Mouse (Mus musculus) heart, adult 2 months (tissue): ENCODE results near the gene Cacna1c. TPM values are rescaled to one million over a fixed set of nuclear protein-coding genes. Genes with fewer than 3 reads are reported as not detected.
A peak's percentile ranks its signal among the peaks of the same experiment; 100 is the strongest.

Experiments used
- DNase-seq, 2 experiments: peaks; one replicate each; pipeline ENCODE4 v3.0.0; 2021
- H3K27ac ChIP-seq: fragments of 200-600 bp; 2 replicates; pipeline ENCODE4 v1.8.1; 2022
- H3K27me3 ChIP-seq: fragments of 200-500 bp; 2 replicates; pipeline ENCODE4 v1.6.1; 2012; ENCODE audit warnings: mild to moderate bottlenecking, low read length, inconsistent platforms, mixed read lengths; ENCODE audit not compliant: control insufficient read depth, insufficient read depth
- H3K36me3 ChIP-seq: fragments of 200-500 bp; 2 replicates; pipeline ENCODE4 v1.6.1; 2012; ENCODE audit warnings: low read length, inconsistent platforms; ENCODE audit not compliant: control insufficient read depth, insufficient read depth
- H3K4me1 ChIP-seq: fragments of 200-500 bp; 2 replicates; pipeline ENCODE4 v1.6.1; 2011; ENCODE audit warnings: low read length; ENCODE audit not compliant: control insufficient read depth, insufficient read depth
- H3K4me3 ChIP-seq: fragments of 200-600 bp; 2 replicates; pipeline ENCODE4 v1.8.1; 2022
- H3K79me2 ChIP-seq: fragments of 200-500 bp; replicated peaks from 2 replicates; pipeline ENCODE4 v1.6.1; 2012; ENCODE audit warnings: mild to moderate bottlenecking, inconsistent platforms, low read length, moderate library complexity, mixed read lengths; ENCODE audit not compliant: control insufficient read depth, insufficient read depth
- H3K9ac ChIP-seq: fragments of 200-500 bp; 2 replicates; pipeline ENCODE4 v1.6.1; 2012; ENCODE audit warnings: low read depth, mild to moderate bottlenecking, control low read depth, inconsistent platforms, low read length, mixed read lengths
- CTCF ChIP-seq: fragments of 200-600 bp; IDR thresholded peaks from 2 replicates; pipeline ENCODE4 v1.8.1; 2022; ENCODE audit warnings: antibody characterized with exemption, mild to moderate bottlenecking, moderate library complexity
- EP300 ChIP-seq: fragments of 200-500 bp; IDR thresholded peaks from 2 replicates; pipeline ENCODE4 v1.6.1; 2011; ENCODE audit warnings: low read depth, low read length, control low read depth; ENCODE audit not compliant: insufficient read depth
- POLR2A ChIP-seq: fragments of 200-500 bp; IDR thresholded peaks from 2 replicates; pipeline ENCODE4 v1.6.1; 2011; ENCODE audit warnings: mild to moderate bottlenecking, low read depth, low read length, control low read depth; ENCODE audit not compliant: insufficient read depth
- WGBS: fragments of 180-500 bp; shearing (Covaris S2); methylation state at CpG from one replicate; pipeline ENCODE4 v1.1.7; 2018; 5-methylcytosine and 5-hydroxymethylcytosine counted together
- intact Hi-C: fragments of 180-260 bp; cut with DNase I; formaldehyde crosslinking; loops from one replicate; pipeline ENCODE4 v1.15.1; 2025
- polyA plus RNA-seq: library from polyadenylated mRNA; depleted of rRNA; stranded (reverse); fragments of >200 nt; gene quantifications from 2 replicates; pipeline ENCODE4 v1.2.3, GENCODE M21; 2012
- total RNA-seq, 2 experiments: library from RNA; stranded (reverse); gene quantifications; 2 replicates each; pipeline ENCODE4 v1.2.3; 2021

Cacna1c gene
- total and polyA plus RNA-seq, 3 experiments = 56.8 to 228 (median 194) TPM

GRCm38 (mm10) chr6:118941816-118942215 lies 254.4 kb downstream of the Cacna1c start:
- Histone ChIP-seq H3K36me3 (peaks cover 2% of the 10 kb centered on the region; the same call in 1 of the 2 replicates), H3K4me1 (peaks cover 6% of the 10 kb centered on the region; the same call in 1 of the 2 replicates), H3K27ac (no peak overlapping the region), H3K79me2 (peaks cover 3% of the 10 kb centered on the region; the same call in 1 of the 2 replicates), H3K4me3 (no peak overlapping the region), H3K9ac (no peak overlapping the region), H3K27me3 (no peaks in the 10 kb centered on the region)
- DNase-seq = no peak
- intact Hi-C loops = no loop called here
- 78% methylated on average over 4 of the region's 4 CpGs for WGBS
- TF ChIP-seq EP300 (no peak), CTCF (no peak), POLR2A (no peak)

- Histone ChIP-seq H3K79me2 (peaks cover 3% of the 10 kb centered on the region; the same call in 1 of the 2 replicates), H3K9ac (no peak overlapping the region), H3K36me3 (peaks cover 2% of the 10 kb centered on the region; the same call in 1 of the 2 replicates), H3K27me3 (no peaks in the 10 kb centered on the region), H3K4me3 (no peak overlapping the region), H3K27ac (no peak overlapping the region), H3K4me1 (peaks cover 6% of the 10 kb centered on the region; the same call in 1 of the 2 replicates)
- TF ChIP-seq EP300 (no peak), CTCF (no peak), POLR2A (no peak)
- 93% methylated on average over 3 of the region's 3 CpGs for WGBS
- intact Hi-C loops = no loop called here
- DNase-seq = no peak
These were observed 255.2 kb downstream of the Cacna1c start for GRCm38 (mm10) chr6:118941036-118941435.

- intact Hi-C loops = no loop called here
- DNase-seq = no peak
- TF ChIP-seq CTCF (no peak), POLR2A (no peak), EP300 (no peak)
- H3K36me3 ChIP-seq = peaks cover 2% of the 10 kb centered on the region; the same call in 1 of the 2 replicates
- no peak overlapping the region for H3K27ac ChIP-seq
- peaks cover 3% of the 10 kb centered on the region; the same call in 1 of the 2 replicates for H3K79me2 ChIP-seq
- whole genome bisulfite sequencing = 71% methylated on average over 8 of the region's 8 CpGs
- H3K4me3 ChIP-seq = no peak overlapping the region
- no peaks in the 10 kb centered on the region for H3K27me3 ChIP-seq
- peaks cover 8% of the 10 kb centered on the region; the same call in 1 of the 2 replicates for H3K4me1 ChIP-seq
- no peak overlapping the region for H3K9ac ChIP-seq
These were observed 256.6 kb downstream of the Cacna1c start for GRCm38 (mm10) chr6:118939626-118940025.

GRCm38 (mm10) chr6:118938386-118939096 lies 257.7 kb downstream of the Cacna1c start:
- Histone ChIP-seq H3K27me3 (no peaks in the 10 kb centered on the region), H3K9ac (no peak overlapping the region), H3K27ac (no peak overlapping the region), H3K4me3 (no peak overlapping the region), H3K4me1 (peaks cover 6% of the 10 kb centered on the region; the same call in 1 of the 2 replicates), H3K79me2 (peaks cover 3% of the 10 kb centered on the region; the same call in 1 of the 2 replicates), H3K36me3 (peaks cover 2% of the 10 kb centered on the region; the same call in 1 of the 2 replicates)
- intact Hi-C loops = no loop called here
- no peak for TF ChIP-seq POLR2A
- TF ChIP-seq CTCF = no peak
- no peak for TF ChIP-seq EP300
- DNase-seq = no peak
- 81% methylated on average over 13 of the region's 13 CpGs for WGBS

GRCm38 (mm10) chr6:118937536-118937935 lies 258.7 kb downstream of the Cacna1c start:
- no peak overlapping the region for H3K4me3 ChIP-seq
- H3K9ac ChIP-seq = no peak overlapping the region
- 81% methylated on average over 5 of the region's 5 CpGs for WGBS
- H3K79me2 ChIP-seq = peaks cover 3% of the 10 kb centered on the region; the same call in 1 of the 2 replicates
- no peak for DNase-seq
- peaks cover 6% of the 10 kb centered on the region; the same call in 1 of the 2 replicates for H3K4me1 ChIP-seq
- no peaks in the 10 kb centered on the region for H3K27me3 ChIP-seq
- intact Hi-C loops = no loop called here
- no peak overlapping the region for H3K27ac ChIP-seq
- H3K36me3 ChIP-seq = no peaks in the 10 kb centered on the region; the same call in 1 of the 2 replicates
- no peak for TF ChIP-seq POLR2A
- TF ChIP-seq EP300 = no peak
- no peak for TF ChIP-seq CTCF

GRCm38 (mm10) chr6:118935520-118936415 lies 260.4 kb downstream of the Cacna1c start:
- Histone ChIP-seq H3K4me1 (peaks cover 6% of the 10 kb centered on the region; the same call in 1 of the 2 replicates), H3K27me3 (no peaks in the 10 kb centered on the region), H3K27ac (no peak overlapping the region), H3K9ac (no peak overlapping the region), H3K36me3 (no peaks in the 10 kb centered on the region; the same call in 1 of the 2 replicates), H3K4me3 (no peak overlapping the region), H3K79me2 (0 out of 2 replicates have a peak, but pooled peaks cover 1% of the 10 kb centered on the region)
- TF ChIP-seq EP300 (no peak), POLR2A (no peak), CTCF (no peak)
- intact Hi-C loops = no loop called here
- DNase-seq = peak in 1 of 2 experiments; percentile 36
- 59% methylated on average over 9 of the region's 9 CpGs for WGBS
